In the genomic region with DNA sequence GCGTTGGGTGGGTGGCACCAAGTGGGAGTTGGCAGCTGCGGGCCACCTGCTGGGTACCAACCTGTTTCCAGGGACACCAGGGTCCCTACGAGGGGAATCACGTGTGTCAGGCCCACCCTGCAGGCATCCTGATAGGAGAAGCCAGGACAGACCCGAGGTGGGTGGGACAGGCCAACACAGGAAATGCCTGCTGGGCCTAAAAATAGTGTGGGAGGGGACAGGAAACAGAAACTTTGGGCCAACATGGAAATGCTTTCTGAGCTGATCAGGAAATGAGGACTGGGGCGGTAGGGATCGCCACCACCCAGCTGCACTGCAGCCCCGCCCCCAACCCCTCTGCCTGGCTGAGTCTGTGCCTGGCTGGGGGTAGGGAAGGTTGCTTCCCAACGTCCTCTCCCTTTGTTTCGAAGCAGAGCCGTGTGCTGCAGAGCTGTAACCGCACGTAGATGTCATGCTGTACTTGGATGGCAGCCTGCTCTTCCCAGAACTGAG, we compare ENCODE assay signal across 8 mouse cellular contexts.
DNase-seq lines count a peak whose midpoint lies in the region; ATAC-seq and TF ChIP-seq lines count a peak whose summit lies in the region.

No protein-coding gene starts in this region.

- H3K9ac ChIP-seq in embryonic facial prominence, embryonic 11.5 days (replicated peaks; ENCODE audit: low read length): no peak overlapping the region
- peak overlapping the region; percentile 35; the same call in 1 of the 2 replicates for H3K9ac ChIP-seq in heart, embryonic 16.5 days (ENCODE audit: low read length)

- TF ChIP-seq CTCF in spleen, adult 2 months (IDR thresholded peaks at IDR 0.05; ENCODE audit: extremely low read depth, insufficient read depth, insufficient read length, insufficient replicate concordance): no peak

- no peak overlapping the region; the same call in 1 of the 2 replicates for H3K4me2 ChIP-seq in embryonic facial prominence, embryonic 11.5 days (ENCODE audit: low read depth, low read length)
- H3K4me2 ChIP-seq in heart, embryonic 16.5 days (ENCODE audit: low read depth, low read length): peak overlapping the region; percentile 45

- no peak overlapping the region for H3K4me3 ChIP-seq in spleen, adult 2 months (ENCODE audit: extremely low read depth, insufficient read depth, insufficient read length)
- no peak overlapping the region for H3K4me3 ChIP-seq in embryonic facial prominence, embryonic 11.5 days (ENCODE audit: low read depth, low read length)
- 0 out of 2 replicates have a peak overlapping the region, but pooled peaks have one; percentile 4 for H3K4me3 ChIP-seq in heart, embryonic 16.5 days (ENCODE audit: low read length)

- H3K36me3 ChIP-seq in spleen, adult 2 months (ENCODE audit: control insufficient read depth, insufficient read depth, low read length): no peaks in the 10 kb centered on the region
- H3K36me3 ChIP-seq in embryonic facial prominence, embryonic 11.5 days (replicated peaks; ENCODE audit: control insufficient read depth, insufficient read depth, low read depth, low read length): no peaks in the 10 kb centered on the region
- no peaks in the 10 kb centered on the region for H3K36me3 ChIP-seq in heart, embryonic 16.5 days (ENCODE audit: control insufficient read depth, insufficient read depth)

- H3K9me3 ChIP-seq in embryonic facial prominence, embryonic 11.5 days (replicated peaks; ENCODE audit: control insufficient read depth, low read length): no peaks in the 10 kb centered on the region
- H3K9me3 ChIP-seq in heart, embryonic 16.5 days (replicated peaks; ENCODE audit: control insufficient read depth, low read length): no peaks in the 10 kb centered on the region

- no peaks in the 10 kb centered on the region for H3K27me3 ChIP-seq in spleen, adult 2 months (ENCODE audit: control insufficient read depth, insufficient read depth, low read length)
- H3K27me3 ChIP-seq in embryonic facial prominence, embryonic 11.5 days (ENCODE audit: control insufficient read depth, insufficient read depth, low read length): no peaks in the 10 kb centered on the region
- peaks cover 1% of the 10 kb centered on the region; the same call in 1 of the 2 replicates for H3K27me3 ChIP-seq in heart, embryonic 16.5 days (ENCODE audit: control insufficient read depth, insufficient read depth, low read length)

- peaks cover 6% of the 10 kb centered on the region; the same call in 1 of the 2 replicates for H3K4me1 ChIP-seq in spleen, adult 2 months (ENCODE audit: control insufficient read depth, insufficient read depth, insufficient read length)
- H3K4me1 ChIP-seq in embryonic facial prominence, embryonic 11.5 days (ENCODE audit: control insufficient read depth, insufficient read depth, low read length): no peaks in the 10 kb centered on the region
- H3K4me1 ChIP-seq in heart, embryonic 16.5 days (ENCODE audit: control insufficient read depth, insufficient read depth, low read length): peaks cover 18% of the 10 kb centered on the region

- DNase-seq in spleen, adult 2 months (ENCODE audit: low read depth in 1 of 2, low spot score in 2 of 2): no peak
- no peak for DNase-seq in spleen, adult 12 weeks (ENCODE audit: low spot score)
- DNase-seq in embryonic facial prominence, embryonic 11.5 days (ENCODE audit: low spot score): peak; percentile 40
- peak; percentile 88 for DNase-seq in kidney, postnatal 14 days
- DNase-seq in lung, postnatal 4 days: peak; percentile 85 to 92
- DNase-seq in cerebellum, postnatal 25 days: no peak
- no peak for DNase-seq in left cerebral cortex, adult 18-20 months (ENCODE audit: low spot score in 2 of 2)

- H3K27ac ChIP-seq in spleen, adult 2 months (ENCODE audit: insufficient read depth, low read length): peak overlapping the region; percentile 66; the same call in 1 of the 2 replicates
- H3K27ac ChIP-seq in embryonic facial prominence, embryonic 11.5 days (replicated peaks; ENCODE audit: low read depth, low read length): no peak overlapping the region
- H3K27ac ChIP-seq in heart, embryonic 16.5 days (ENCODE audit: low read length): peak overlapping the region; percentile 80

- no peak for ATAC-seq in embryonic facial prominence, embryonic 11.5 days (replicated peaks; ENCODE audit: insufficient number of reproducible peaks, low FRiP score, low TSS enrichment, low read depth)
- peak; percentile 83 for ATAC-seq in heart, embryonic 16.5 days (replicated peaks; ENCODE audit: extremely low read depth, insufficient read depth, low FRiP score)

- TF ChIP-seq POLR2A in spleen, adult 2 months (IDR thresholded peaks at IDR 0.05; ENCODE audit: low read depth, low read length): no peak

- WGBS in spleen, adult 2 months: 6% methylated on average over 13 of the region's 13 CpGs
- WGBS in embryonic facial prominence, embryonic 11.5 days: 20% methylated on average over 13 of the region's 13 CpGs
- 13% methylated on average over 13 of the region's 13 CpGs for WGBS in heart, embryonic 16.5 days

Comparison
In these comparisons a context has a peak if more than half of its experiments do, and no peak if none do; other contexts are left out.
1. DNase-seq: peak in embryonic facial prominence, embryonic 11.5 days (single experiment), kidney, postnatal 14 days (single experiment) and lung, postnatal 4 days (2 of 2); none in spleen, adult 2 months (0 of 2), spleen, adult 12 weeks (single experiment), cerebellum, postnatal 25 days (0 of 2) and left cerebral cortex, adult 18-20 months (0 of 2).